Mouse (Mus musculus): Measurements from ENCODE around the gene Pik3r6. TPM values are rescaled to one million over a fixed set of nuclear protein-coding genes. Genes with fewer than 3 reads are reported as not detected.
A peak's percentile ranks its signal among the peaks of the same experiment; 100 is the strongest.

The Pik3r6 gene
- total and polyA plus RNA-seq, 3 experiments: 0.42 to 1.5 TPM; not detected in 1

- H3K4me3 ChIP-seq (ENCODE audit: control insufficient read depth in 1 of 2, insufficient read depth in 1 of 2, low read depth in 2 of 2, low read length in 2 of 2): no peak overlapping the region; a peak in 1 of 4 replicates
- TF ChIP-seq ZNF384 (IDR thresholded peaks at IDR 0.05; ENCODE audit: low read depth, low read length): peak; percentile 65
- peak; percentile 82 for TF ChIP-seq ZC3H11A (IDR thresholded peaks at IDR 0.05; ENCODE audit: low read depth, low read length)
- no peak for TF ChIP-seq NELFE (IDR thresholded peaks at IDR 0.05; ENCODE audit: low read depth, low read length)
- TF ChIP-seq ETS1 (IDR thresholded peaks at IDR 0.05; ENCODE audit: low read depth, low read length): no peak
- TF ChIP-seq TCF12 (IDR thresholded peaks at IDR 0.05; ENCODE audit: low read depth, low read length): 0 out of 2 replicates have a peak, but pooled peaks have one; percentile 18
- peak; percentile 61; the same call in 1 of the 2 replicates for TF ChIP-seq MAX (IDR thresholded peaks at IDR 0.05; ENCODE audit: low read length)
- TF ChIP-seq POLR2A (IDR thresholded peaks at IDR 0.05; ENCODE audit: control insufficient read depth in 1 of 2, insufficient read depth in 1 of 2, low read depth in 1 of 2, low read length in 2 of 2, poor library complexity in 1 of 2): no peak
- peak; percentile 86 for TF ChIP-seq SMC3 (IDR thresholded peaks at IDR 0.05; ENCODE audit: low read depth, low read length)
- peak; percentile 61 to 84 (median 78) for TF ChIP-seq CTCF (IDR thresholded peaks at IDR 0.05 in 2 of 3, conservative IDR thresholded peaks at IDR 0.05 in 1 of 3; ENCODE audit: control insufficient read depth in 1 of 3, insufficient read depth in 1 of 3, low read depth in 2 of 3, low read length in 3 of 3, poor library complexity in 1 of 3, severe bottlenecking in 1 of 3)
- peak; percentile 56 for TF ChIP-seq MXI1 (IDR thresholded peaks at IDR 0.05; ENCODE audit: low read depth, low read length)
- TF ChIP-seq MYC (IDR thresholded peaks at IDR 0.05; ENCODE audit: low read depth, low read length): peak; percentile 92
- 0 out of 2 replicates have a peak, but pooled peaks have one; percentile 26 for TF ChIP-seq MAZ (IDR thresholded peaks at IDR 0.05; ENCODE audit: low read depth, low read length)
- TF ChIP-seq SIN3A (IDR thresholded peaks at IDR 0.05; ENCODE audit: low read length): peak; percentile 61
- no peak for TF ChIP-seq MYB (IDR thresholded peaks at IDR 0.05; ENCODE audit: low read depth, low read length)
- TF ChIP-seq TBP (IDR thresholded peaks at IDR 0.05; ENCODE audit: low read depth, low read length): no peak
- TF ChIP-seq RAD21 (IDR thresholded peaks at IDR 0.05; ENCODE audit: low read depth, low read length): peak; percentile 82
- no peak for TF ChIP-seq GATA1 (IDR thresholded peaks at IDR 0.05; ENCODE audit: low read depth, low read length)
- no peak; the same call in 1 of the 2 replicates for TF ChIP-seq USF1 (IDR thresholded peaks at IDR 0.05; ENCODE audit: low read depth, low read length)
- H3K27ac ChIP-seq (ENCODE audit: control insufficient read depth, low read depth, low read length): no peak overlapping the region
- peaks cover 2 to 10% of the 10 kb centered on the region in 2 experiments for H3K27me3 ChIP-seq (ENCODE audit: control insufficient read depth in 1 of 2, insufficient read depth in 2 of 2, low read length in 2 of 2)
- no peaks in the 10 kb centered on the region for H3K79me2 ChIP-seq (ENCODE audit: control insufficient read depth, insufficient read depth, low read length, poor library complexity)
- no peaks in the 10 kb centered on the region for H3K36me3 ChIP-seq (ENCODE audit: control insufficient read depth in 1 of 2, insufficient read depth in 2 of 2, low read length in 2 of 2)
- peaks cover 0 to 4% of the 10 kb centered on the region in 2 experiments; a peak in 2 of 4 replicates for H3K4me1 ChIP-seq (ENCODE audit: control insufficient read depth in 1 of 2, insufficient read depth in 2 of 2, low read length in 2 of 2)
- DNase-seq (ENCODE audit: low read depth, low spot score): peak; percentile 70
- H3K9ac ChIP-seq (ENCODE audit: control insufficient read depth, low read depth, low read length, poor library complexity, severe bottlenecking): peak overlapping the region; percentile 61; the same call in 1 of the 2 replicates
- H3K9me3 ChIP-seq (replicated peaks; ENCODE audit: insufficient read depth, low read length): no peaks in the 10 kb centered on the region
These were observed 56.7 kb downstream of the Pik3r6 start for GRCm38 (mm10) chr11:68559546-68559945.

- DNase-seq (ENCODE audit: low read depth, low spot score): no peak
- H3K27me3 ChIP-seq (ENCODE audit: control insufficient read depth in 1 of 2, insufficient read depth in 2 of 2, low read length in 2 of 2): peaks cover 10% of the 10 kb centered on the region in 2 experiments
- peaks cover 0 to 4% of the 10 kb centered on the region in 2 experiments; a peak in 2 of 4 replicates for H3K4me1 ChIP-seq (ENCODE audit: control insufficient read depth in 1 of 2, insufficient read depth in 2 of 2, low read length in 2 of 2)
- no peak overlapping the region for H3K27ac ChIP-seq (ENCODE audit: control insufficient read depth, low read depth, low read length)
- no peaks in the 10 kb centered on the region for H3K79me2 ChIP-seq (ENCODE audit: control insufficient read depth, insufficient read depth, low read length, poor library complexity)
- H3K36me3 ChIP-seq (ENCODE audit: control insufficient read depth in 1 of 2, insufficient read depth in 2 of 2, low read length in 2 of 2): no peaks in the 10 kb centered on the region
- no peak overlapping the region for H3K9ac ChIP-seq (ENCODE audit: control insufficient read depth, low read depth, low read length, poor library complexity, severe bottlenecking)
- no peak overlapping the region for H3K4me3 ChIP-seq (ENCODE audit: control insufficient read depth in 1 of 2, insufficient read depth in 1 of 2, low read depth in 2 of 2, low read length in 2 of 2)
- H3K9me3 ChIP-seq (replicated peaks; ENCODE audit: insufficient read depth, low read length): no peaks in the 10 kb centered on the region
- TF ChIP-seq POLR2AphosphoS2 (IDR thresholded peaks at IDR 0.05; ENCODE audit: low read length) (no peak), ELF1 (IDR thresholded peaks at IDR 0.05; ENCODE audit: low read depth, low read length) (no peak), E2F4 (IDR thresholded peaks at IDR 0.05; ENCODE audit: borderline replicate concordance, low read depth, low read length) (no peak), UBTF (IDR thresholded peaks at IDR 0.05; ENCODE audit: borderline replicate concordance, insufficient read depth, low read depth, low read length) (no peak), ZMIZ1 (IDR thresholded peaks at IDR 0.05; ENCODE audit: low read depth, low read length) (no peak), GABPA (IDR thresholded peaks at IDR 0.05; ENCODE audit: low read depth, low read length) (no peak), TCF12 (IDR thresholded peaks at IDR 0.05; ENCODE audit: low read depth, low read length) (no peak), SMC3 (IDR thresholded peaks at IDR 0.05; ENCODE audit: low read depth, low read length) (no peak), NRF1 (IDR thresholded peaks at IDR 0.05; ENCODE audit: insufficient read depth, low read depth, low read length, poor library complexity, severe bottlenecking) (no peak), CHD1 (IDR thresholded peaks at IDR 0.05; ENCODE audit: low read depth, low read length) (no peak), USF1 (IDR thresholded peaks at IDR 0.05; ENCODE audit: low read depth, low read length) (no peak), ZKSCAN1 (IDR thresholded peaks at IDR 0.05; ENCODE audit: low read depth, low read length) (no peak), RAD21 (IDR thresholded peaks at IDR 0.05; ENCODE audit: low read depth, low read length) (no peak), ZNF384 (IDR thresholded peaks at IDR 0.05; ENCODE audit: low read depth, low read length) (no peak)
These were observed 59.4 kb downstream of the Pik3r6 start for GRCm38 (mm10) chr11:68561957-68562950.
